Mouse (Mus musculus): ENCODE data around the gene Dnm3.

Gene Dnm3

DNA sequence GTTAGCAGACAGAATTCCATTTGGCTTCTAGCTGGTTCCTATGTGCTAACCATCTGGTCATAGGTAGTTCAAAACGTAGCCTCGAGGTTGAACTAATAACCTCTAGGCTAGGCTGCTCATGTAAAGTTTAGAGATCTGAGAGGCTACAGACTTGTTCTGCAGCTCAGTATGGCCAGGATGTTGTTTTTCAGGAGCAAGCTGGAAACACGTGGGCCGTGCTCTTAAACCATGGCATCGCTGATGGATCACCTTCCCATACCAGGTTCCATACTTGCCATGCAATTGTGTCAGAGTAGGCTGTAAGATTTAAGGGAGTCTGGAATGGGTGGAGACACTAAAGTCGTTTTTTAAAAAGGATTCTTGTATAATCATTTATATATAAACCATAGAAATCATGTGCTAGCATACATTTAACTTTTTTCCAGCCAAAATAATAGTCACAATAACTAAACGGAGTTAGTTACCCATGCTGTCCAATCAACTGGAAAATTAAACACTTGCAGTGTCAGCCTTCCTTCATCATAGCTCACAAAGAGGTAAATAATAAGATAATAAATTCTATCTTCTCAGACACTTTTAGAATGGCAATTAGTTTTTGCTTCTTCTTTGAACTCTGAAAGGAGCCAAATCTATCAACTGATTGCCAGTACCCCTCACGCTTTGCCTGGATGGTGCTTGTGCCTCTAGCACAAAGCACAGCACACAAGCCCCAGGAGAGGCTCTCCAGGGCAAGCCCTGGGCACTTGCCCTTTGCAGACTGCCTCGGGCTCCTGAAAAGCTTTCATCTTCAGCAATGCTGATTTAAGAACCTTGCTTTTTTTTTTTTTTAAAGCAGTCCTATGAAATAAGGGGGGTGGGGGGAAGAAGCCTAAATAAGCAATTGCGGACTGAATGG, 486.9 kb downstream of the Dnm3 start:
- DNase-seq (ENCODE audit: low read depth, low spot score), result no peak

- DNase-seq (ENCODE audit: low read depth, low spot score), result peak; percentile 95
Observed at GRCm38 (mm10) chr1:161983979-161984566, 493.8 kb downstream of the Dnm3 start.

DNA sequence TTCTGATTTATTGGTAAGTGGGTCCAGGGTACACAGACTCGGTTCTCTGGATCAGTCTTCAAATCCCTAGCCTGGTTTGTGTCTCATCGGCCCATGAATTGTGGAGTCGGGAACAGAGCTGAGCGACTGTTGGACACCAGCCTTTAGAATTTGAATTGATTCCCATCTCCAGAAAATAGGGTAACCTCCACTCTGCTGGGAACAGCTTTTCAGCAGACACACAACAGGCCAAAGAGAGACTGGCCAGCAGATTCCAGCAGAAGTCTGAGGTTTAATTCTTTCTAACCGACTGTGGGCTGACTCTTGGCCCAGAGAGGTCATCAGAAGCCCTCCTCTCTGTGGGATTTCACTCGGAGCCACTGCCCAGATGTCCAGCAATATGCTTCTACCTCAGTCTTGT, 494.4 kb downstream of the Dnm3 start:
- DNase-seq (ENCODE audit: low read depth, low spot score), result no peak

DNA sequence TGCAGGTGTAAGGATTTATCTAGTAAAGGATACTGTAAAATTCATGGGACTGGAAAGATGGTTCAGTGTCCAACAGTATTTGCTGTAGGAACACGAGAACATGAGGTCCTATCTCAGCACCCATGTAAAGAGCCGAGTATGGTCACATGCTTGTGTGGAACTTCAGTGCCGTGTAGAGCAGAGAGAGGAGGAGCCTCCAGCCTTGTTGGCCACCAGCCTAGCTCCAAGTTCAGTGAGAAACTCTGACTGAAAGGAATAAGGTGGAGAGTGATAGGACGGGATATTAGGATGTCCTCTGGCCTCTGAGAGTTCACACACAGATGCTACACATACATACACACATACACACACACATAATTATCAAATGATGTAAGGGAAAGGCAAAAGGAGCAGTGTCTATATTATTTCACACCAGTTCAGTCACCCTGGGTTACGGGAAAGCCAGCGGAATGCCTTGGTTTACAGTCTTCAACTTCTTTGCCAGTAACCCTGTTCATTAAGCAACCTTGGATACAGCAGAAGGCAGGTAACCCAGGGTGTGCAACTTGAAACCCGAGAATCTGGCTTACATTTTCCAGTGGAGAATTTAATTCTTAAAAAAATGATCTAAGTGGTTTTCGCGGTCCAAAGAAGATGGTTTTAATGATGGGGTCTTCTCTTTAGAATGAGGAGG, 497.1 kb downstream of the Dnm3 start:
- DNase-seq (ENCODE audit: low read depth, low spot score), result no peak

DNA sequence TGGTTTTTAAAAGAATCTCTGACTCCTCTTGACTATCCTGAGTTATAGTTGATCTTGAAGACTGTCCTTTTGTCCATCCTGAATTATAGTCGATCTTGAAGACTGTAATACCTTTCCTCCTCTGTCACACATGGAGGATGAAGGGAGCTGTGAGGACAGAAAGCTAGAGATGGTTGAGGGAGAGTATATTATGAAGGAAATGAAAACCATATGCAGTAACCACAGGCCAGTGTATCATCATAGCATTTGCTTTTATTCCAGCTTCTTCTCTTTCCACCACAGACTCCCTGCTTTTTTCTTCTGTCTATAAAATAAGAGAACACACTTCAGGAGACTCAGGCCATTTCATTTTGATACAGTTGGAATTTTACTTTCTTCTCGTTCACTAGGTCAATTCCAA, 497.8 kb downstream of the Dnm3 start:
- no peak for DNase-seq (ENCODE audit: low read depth, low spot score)

DNA sequence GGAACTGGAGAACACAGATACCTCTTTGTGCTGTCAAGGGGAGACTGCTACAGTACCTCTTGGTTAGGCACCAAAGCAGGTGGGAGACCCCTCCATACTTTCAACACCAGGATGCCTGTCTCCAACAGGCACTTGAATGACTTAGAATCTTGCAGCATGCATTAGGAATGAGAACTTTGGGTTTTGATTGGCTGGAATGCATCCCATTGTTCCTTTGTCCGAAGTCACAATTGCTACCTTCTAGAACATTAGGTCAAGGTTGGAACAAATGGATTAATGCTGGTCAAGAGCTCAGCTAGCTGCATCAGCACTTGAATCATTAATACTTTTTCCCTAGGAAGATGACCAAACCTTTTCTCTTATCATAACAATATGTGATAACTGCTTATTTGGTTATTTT, 498.3 kb downstream of the Dnm3 start, which contains the start of gene 4930558K02Rik:
4930558K02Rik (minus strand) TSS at position 101 of the 400 bp plus-strand sequence.
- no peak for DNase-seq (ENCODE audit: low read depth, low spot score)

- no peak for DNase-seq (ENCODE audit: low read depth, low spot score)
Observed at GRCm38 (mm10) chr1:161978173-161978700, 499.6 kb downstream of the Dnm3 start.

DNA sequence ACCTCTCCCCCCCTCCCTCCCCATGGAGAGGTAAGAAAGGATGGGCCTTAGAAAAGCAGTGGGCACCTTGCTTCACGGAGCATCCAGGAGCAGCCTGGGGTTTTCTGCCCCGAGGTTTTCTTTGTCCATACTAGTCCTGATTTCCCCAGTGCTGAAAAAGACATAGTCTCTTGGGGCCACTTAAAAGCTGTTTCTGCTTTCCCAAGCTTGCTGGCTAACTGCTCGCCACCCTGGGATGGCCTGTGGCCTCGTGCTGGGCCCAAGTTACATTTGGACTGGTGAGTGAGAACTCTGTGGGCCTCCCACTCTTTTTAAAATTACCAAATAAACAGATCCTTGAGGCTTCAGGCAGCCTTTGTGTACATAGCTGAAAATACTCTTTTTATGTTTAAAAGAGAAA, 500.5 kb downstream of the Dnm3 start:
- no peak for DNase-seq (ENCODE audit: low read depth, low spot score)

- DNase-seq (ENCODE audit: low read depth, low spot score), result peak; percentile 90
Observed at GRCm38 (mm10) chr1:161976255-161977182, 501.3 kb downstream of the Dnm3 start.

- DNase-seq (ENCODE audit: low read depth, low spot score), result no peak
Observed at GRCm38 (mm10) chr1:161972233-161972632, 505.6 kb downstream of the Dnm3 start.

GRCm38 (mm10) chr1:161970874-161971273, 507.0 kb downstream of the Dnm3 start:
- DNase-seq (ENCODE audit: low read depth, low spot score), result no peak

DNA sequence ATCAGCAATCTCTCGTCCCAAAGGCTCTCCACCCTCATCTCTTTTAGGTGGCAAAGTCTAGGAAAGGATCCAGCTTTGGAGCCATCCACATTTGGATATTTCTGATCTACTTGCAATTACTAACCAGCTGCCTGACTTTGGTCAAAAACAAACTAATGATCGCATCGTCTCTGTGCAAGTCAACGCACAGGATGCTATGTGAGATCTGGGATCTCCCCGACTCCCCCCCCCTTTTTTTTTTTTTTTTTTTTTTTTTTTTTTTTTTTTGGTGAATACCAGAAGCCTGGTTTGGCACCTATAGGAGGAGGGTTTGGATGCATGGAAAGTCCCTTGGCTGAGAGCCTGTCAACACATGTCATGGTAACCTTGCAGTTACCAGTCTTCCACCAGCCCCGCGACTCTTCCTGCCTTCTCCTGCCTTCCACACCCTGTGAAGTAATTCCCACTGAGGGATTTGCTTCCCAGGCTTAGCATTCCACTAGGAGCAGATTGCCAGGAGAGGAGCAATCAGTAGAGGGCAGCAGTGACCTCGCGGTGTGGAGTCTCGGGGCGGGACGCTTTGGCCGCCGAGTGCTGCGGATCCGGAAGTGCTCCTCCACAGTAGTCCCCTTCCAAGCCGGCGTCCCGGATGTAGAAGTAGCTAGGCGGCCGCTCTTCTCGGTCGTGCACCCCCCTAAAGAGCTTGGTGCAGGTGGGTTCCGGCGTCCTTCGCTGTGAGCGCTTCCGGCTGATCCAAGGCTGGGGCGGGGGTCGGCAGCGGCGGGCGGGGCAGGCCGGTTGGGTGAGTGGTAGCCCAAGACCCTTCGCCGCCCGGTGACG, 509.0 kb downstream of the Dnm3 start, which contains the start of gene Pigc:
Pigc (plus strand) TSS at position 598 of the 819 bp plus-strand sequence.
- DNase-seq (ENCODE audit: low read depth, low spot score), result peak; percentile 96

- DNase-seq (ENCODE audit: low read depth, low spot score), result no peak
Observed at GRCm38 (mm10) chr1:161967936-161968335, 509.9 kb downstream of the Dnm3 start.

DNA sequence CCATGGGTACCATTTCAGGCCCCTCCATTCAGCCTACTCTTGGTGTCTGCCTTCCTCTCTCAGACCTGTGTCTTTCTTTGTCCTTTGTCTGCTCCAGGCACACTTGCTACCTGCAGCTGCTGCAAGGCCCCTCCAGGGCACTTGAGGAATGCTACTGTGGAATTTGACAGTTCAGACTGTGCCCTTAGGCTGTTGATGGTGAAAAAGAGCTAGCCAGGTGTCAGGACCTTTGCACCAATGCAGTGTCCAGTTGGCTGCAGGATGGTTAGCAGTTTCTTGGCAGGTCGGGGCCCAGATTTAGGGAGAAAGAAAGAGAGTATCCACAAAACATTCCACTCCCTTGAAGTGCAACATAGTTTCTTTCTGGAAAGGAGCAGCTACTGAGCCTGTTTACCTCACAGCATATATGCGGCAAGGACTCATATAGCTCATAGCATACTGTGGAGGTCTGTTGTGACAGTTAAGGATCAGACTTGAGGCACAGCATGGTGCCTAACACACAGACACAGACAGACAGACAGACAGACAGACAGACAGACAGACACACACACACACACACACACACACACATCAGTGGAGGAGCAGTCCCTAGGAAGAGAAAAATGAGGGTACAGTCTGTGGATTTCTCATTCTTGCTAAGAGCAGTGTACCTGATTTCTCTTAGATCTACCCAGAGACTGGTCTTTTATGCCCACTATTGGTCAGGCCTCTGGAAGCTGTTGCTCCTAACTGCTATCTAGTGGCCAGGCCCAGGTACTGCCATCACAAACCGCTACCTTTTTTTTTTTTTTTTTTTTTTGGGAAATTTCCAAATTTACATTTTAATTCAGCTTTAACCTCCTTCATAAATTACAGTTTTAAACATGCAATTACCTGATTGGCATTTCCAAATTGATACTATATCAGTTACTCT, 515.1 kb downstream of the Dnm3 start:
- DNase-seq (ENCODE audit: low read depth, low spot score), result peak; percentile 57

- no peak for DNase-seq (ENCODE audit: low read depth, low spot score)
Observed at GRCm38 (mm10) chr1:161957964-161958950, 519.6 kb downstream of the Dnm3 start.

GRCm38 (mm10) chr1:161955846-161956245, 522.0 kb downstream of the Dnm3 start:
- DNase-seq (ENCODE audit: low read depth, low spot score), result no peak

GRCm38 (mm10) chr1:161952599-161952998, 525.2 kb downstream of the Dnm3 start:
- DNase-seq (ENCODE audit: low read depth, low spot score), result no peak
